Mouse (Mus musculus) left cerebral cortex, adult 18-20 months (tissue): ENCODE data around the gene Wdfy1. TPM values are rescaled to one million over a fixed set of nuclear protein-coding genes. Genes with fewer than 3 reads are reported as not detected.
A peak's percentile ranks its signal among the peaks of the same experiment; 100 is the strongest.

Source experiments
- DNase-seq, 2 experiments: peaks; one replicate each; pipeline ENCODE4 v3.0.0; 2021 to 2022; ENCODE audit warnings: low spot score in 2 of 2, mixed read lengths in 1 of 2
- total RNA-seq, 2 experiments: library from RNA; stranded (reverse); gene quantifications; 2 replicates each; pipeline ENCODE4 v1.2.3; 2021

Wdfy1 gene
- total RNA-seq, 2 experiments from 2014 or later = 39.1 to 43.4 TPM

- DNase-seq = peak; percentile 33 to 57
These were observed 64.5 kb downstream of the Wdfy1 start for GRCm38 (mm10) chr1:79711147-79712126.

- DNase-seq = no peak
These were observed 65.3 kb downstream of the Wdfy1 start for GRCm38 (mm10) chr1:79710678-79711077.

- no peak for DNase-seq
These were observed 65.7 kb downstream of the Wdfy1 start for GRCm38 (mm10) chr1:79710216-79710615.

- peak in 1 of 2 experiments; percentile 51 for DNase-seq
These were observed 68.6 kb downstream of the Wdfy1 start for GRCm38 (mm10) chr1:79707383-79707782.

- no peak for DNase-seq
These were observed 69.2 kb downstream of the Wdfy1 start for GRCm38 (mm10) chr1:79706707-79707106.

- DNase-seq = no peak
These were observed 71.3 kb downstream of the Wdfy1 start for GRCm38 (mm10) chr1:79704672-79705071.

GRCm38 (mm10) chr1:79703520-79703919, 72.4 kb downstream of the Wdfy1 start:
- no peak for DNase-seq

- no peak for DNase-seq
These were observed 77.4 kb downstream of the Wdfy1 start for GRCm38 (mm10) chr1:79698506-79698905.

GRCm38 (mm10) chr1:79697382-79697781, 78.6 kb downstream of the Wdfy1 start:
- no peak for DNase-seq

- DNase-seq = no peak
These were observed 79.0 kb downstream of the Wdfy1 start for GRCm38 (mm10) chr1:79696933-79697332.

GRCm38 (mm10) chr1:79692482-79692881, 83.5 kb downstream of the Wdfy1 start:
- DNase-seq = no peak

- no peak for DNase-seq
These were observed 88.7 kb downstream of the Wdfy1 start for GRCm38 (mm10) chr1:79687254-79687653.

GRCm38 (mm10) chr1:79684027-79684426, 91.9 kb downstream of the Wdfy1 start:
- DNase-seq = no peak

- DNase-seq = no peak
These were observed 93.0 kb downstream of the Wdfy1 start for GRCm38 (mm10) chr1:79682936-79683335.

GRCm38 (mm10) chr1:79680777-79681176, 95.2 kb downstream of the Wdfy1 start:
- DNase-seq = no peak

- DNase-seq = no peak
These were observed 97.7 kb downstream of the Wdfy1 start for GRCm38 (mm10) chr1:79678117-79678684.

- DNase-seq = no peak
These were observed 100.2 kb downstream of the Wdfy1 start for GRCm38 (mm10) chr1:79675716-79676115.

- DNase-seq = peak; percentile 47 to 58
These were observed 104.2 kb downstream of the Wdfy1 start, which contains the start of gene Ap1s3 for GRCm38 (mm10) chr1:79671543-79672337. Gene Ap1s3, minus strand, starts transcription at chr1:79671972.

- no peak for DNase-seq
These were observed 104.8 kb downstream of the Wdfy1 start for GRCm38 (mm10) chr1:79671196-79671542.

GRCm38 (mm10) chr1:79669419-79669974, 106.4 kb downstream of the Wdfy1 start:
- no peak for DNase-seq

GRCm38 (mm10) chr1:79664911-79665310, 111.0 kb downstream of the Wdfy1 start:
- no peak for DNase-seq
